Mouse (Mus musculus) regulatory T cell (primary cell): Measurements from ENCODE around the gene Fstl3.

Experiments used
- in situ Hi-C: fragments of 300-600 bp; cut with MboI, MseI; formaldehyde crosslinking; loops from one replicate; pipeline ENCODE4 v1.15.1; 2025; ENCODE audit warnings: high pct_unique_total_duplicates

The Fstl3 gene

DNA sequence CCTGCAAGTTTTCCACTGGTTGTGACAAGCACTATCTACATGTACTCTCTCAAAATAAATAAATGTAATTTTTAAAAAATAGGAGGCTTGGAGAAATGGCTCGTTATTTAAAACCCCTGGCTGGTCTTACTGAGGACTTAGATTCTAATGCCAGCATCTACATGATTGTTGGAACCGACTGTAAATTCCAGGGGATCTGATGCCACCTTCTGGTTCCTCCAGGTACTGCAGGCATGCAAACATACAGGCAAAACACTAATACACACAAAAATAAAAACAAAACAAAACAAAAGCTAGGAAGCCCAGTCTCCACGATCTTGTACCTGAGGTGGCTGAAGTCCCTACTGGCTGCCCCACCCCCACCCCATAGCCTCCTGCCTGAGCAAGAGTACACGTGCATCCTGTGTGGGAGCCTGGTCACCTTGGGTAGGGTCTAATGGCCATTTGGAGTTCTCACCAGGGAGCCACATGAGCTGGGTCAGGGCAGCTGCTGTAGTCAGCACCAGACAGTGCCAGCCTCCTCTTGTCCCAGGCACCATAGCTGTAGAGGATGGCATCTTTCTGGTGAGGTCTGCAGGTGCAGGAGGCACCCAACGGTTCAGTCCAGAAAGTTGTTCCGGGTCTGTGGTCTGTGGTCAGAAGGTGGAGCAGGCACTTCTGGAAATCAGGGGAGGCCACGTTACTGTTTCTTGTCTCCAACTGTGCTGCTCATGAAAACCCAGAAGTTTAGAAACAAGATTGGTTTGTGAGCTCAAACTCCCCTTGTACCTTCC is 11.5 kb downstream of the Fstl3 start:
- in situ Hi-C loops: loop anchor here (5.0 kb wide), 1 partner anchor 76 kb away; no protein-coding TSS in a partner anchor

- in situ Hi-C loops: loop anchor here (5.0 kb wide), 1 partner anchor 77 kb away; no protein-coding TSS in a partner anchor
These were observed 12.5 kb downstream of the Fstl3 start for GRCm38 (mm10) chr10:79789581-79789980.

- in situ Hi-C loops: no loop called here
These were observed 13.8 kb downstream of the Fstl3 start, which contains the start of gene Prss57 for GRCm38 (mm10) chr10:79790861-79791260. Gene Prss57, minus strand, starts transcription at chr10:79790961.

GRCm38 (mm10) chr10:79792339-79793040 is 15.4 kb downstream of the Fstl3 start:
- in situ Hi-C loops: no loop called here

DNA sequence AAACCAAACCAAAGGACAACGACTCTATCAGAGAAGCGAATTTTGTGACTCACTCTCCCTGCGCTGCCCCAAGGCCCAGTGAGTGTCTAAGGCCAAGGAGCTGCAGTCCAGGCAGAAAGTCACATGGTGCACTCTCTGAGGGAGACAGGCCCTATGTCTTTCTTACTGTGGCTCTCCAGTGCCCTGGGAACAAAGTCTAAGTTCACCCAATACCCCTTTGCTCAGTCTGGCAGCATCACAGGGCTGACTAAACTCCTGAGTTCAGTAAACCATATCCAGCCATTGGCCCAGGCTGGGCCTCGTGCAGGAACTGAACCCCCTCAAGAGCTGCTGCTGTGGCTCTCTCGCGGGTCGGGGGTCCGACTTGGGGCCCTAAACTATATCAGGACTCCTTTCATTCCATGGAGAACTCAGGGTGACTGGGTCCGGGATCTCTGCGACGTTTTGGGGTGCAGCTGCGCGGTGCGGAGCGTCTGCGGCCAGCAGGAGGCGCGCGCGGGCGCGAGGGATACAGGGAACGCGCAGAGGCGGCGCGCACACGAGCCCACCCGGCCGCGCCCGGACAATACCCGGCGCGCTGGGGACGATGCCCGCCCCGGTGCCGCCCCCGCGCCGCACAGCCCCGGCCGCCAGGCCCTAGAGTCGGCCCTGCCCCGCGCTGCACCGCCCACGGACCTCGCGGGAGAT is 16.1 kb downstream of the Fstl3 start, which contains the start of gene Palm:
Gene Palm, plus strand, starts transcription at position 522 of the 687 bp plus-strand sequence.
- in situ Hi-C loops: no loop called here

- in situ Hi-C loops: no loop called here
These were observed 16.8 kb downstream of the Fstl3 start for GRCm38 (mm10) chr10:79793738-79794490.

GRCm38 (mm10) chr10:79794491-79794931 is 17.4 kb downstream of the Fstl3 start:
- in situ Hi-C loops: no loop called here

GRCm38 (mm10) chr10:79795905-79796304 is 18.8 kb downstream of the Fstl3 start:
- in situ Hi-C loops: no loop called here

GRCm38 (mm10) chr10:79797326-79797725 is 20.3 kb downstream of the Fstl3 start:
- in situ Hi-C loops: no loop called here

- in situ Hi-C loops: no loop called here
These were observed 21.3 kb downstream of the Fstl3 start for GRCm38 (mm10) chr10:79798289-79798928.

DNA sequence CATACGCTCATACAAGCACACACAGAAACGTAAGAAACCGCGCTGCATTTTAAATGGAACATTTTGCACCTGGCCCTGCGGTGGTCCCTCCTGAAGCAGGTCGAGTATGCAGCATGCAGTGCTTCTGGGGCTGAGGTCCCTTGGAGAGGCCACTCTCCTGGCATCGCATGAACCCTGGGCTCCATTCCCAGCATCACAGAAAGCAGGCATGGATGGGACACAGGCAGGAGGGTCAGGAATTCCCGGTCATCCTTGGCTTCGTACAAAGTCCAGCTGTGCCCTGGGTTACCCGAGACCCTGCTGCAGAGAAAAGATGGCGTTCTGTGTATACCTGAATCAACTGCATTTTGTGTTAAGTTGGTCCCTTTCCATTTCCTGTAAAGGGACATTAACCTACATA is 23.4 kb downstream of the Fstl3 start:
- in situ Hi-C loops: no loop called here

DNA sequence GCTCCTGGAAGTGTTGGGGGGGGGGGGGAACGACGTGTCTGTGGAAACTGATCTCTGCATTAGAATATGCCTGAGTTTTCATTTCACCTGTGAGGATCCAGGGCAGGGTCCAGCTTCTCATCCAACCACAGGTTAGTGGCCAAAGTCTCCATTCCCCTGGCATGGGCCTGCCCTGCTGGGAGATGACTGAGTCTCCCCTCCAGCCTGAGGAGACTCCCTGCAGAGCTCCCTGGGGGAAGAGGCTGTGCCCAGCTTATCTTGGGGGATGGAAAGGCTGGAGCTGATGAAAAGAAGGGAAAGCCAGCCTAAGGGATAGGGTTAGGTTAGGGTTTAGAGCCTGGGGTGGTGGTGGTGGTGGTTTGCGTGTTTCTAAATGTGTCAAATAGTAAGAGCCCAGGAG is 24.8 kb downstream of the Fstl3 start:
- in situ Hi-C loops: no loop called here

- in situ Hi-C loops: no loop called here
These were observed 25.4 kb downstream of the Fstl3 start for GRCm38 (mm10) chr10:79802331-79802971.

GRCm38 (mm10) chr10:79803716-79804323 is 26.7 kb downstream of the Fstl3 start:
- in situ Hi-C loops: no loop called here

DNA sequence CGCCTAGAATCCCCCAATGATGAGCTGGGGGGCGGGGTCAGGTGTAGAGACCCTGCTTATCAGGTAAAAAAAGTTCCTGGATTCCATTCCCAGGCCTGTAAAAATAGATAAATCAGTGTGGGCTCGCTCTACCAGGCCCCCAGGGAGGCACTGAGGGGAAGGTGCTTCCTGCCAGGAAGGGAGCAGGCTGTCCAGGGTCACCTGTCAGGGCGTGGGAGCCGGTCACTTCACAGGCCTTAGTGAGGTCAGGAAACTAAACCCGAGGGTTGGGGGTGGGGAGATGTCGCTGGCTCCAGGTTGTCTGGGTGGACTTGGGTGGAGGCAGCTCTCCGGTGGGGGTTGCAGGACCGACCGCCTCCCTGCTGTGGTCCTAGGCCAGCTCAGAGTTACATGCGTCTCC is 28.6 kb downstream of the Fstl3 start:
- in situ Hi-C loops: no loop called here

- in situ Hi-C loops: no loop called here
These were observed 29.3 kb downstream of the Fstl3 start for GRCm38 (mm10) chr10:79806331-79806730.

- in situ Hi-C loops: no loop called here
These were observed 29.9 kb downstream of the Fstl3 start for GRCm38 (mm10) chr10:79806972-79807371.

- in situ Hi-C loops: no loop called here
These were observed 30.8 kb downstream of the Fstl3 start for GRCm38 (mm10) chr10:79807826-79808225.

GRCm38 (mm10) chr10:79808728-79809127 is 31.7 kb downstream of the Fstl3 start:
- in situ Hi-C loops: no loop called here
